Mouse (Mus musculus) stomach, embryonic 14.5 days (tissue): Measurements from ENCODE around the gene Plcb1. TPM values are rescaled to one million over a fixed set of nuclear protein-coding genes. Genes with fewer than 3 reads are reported as not detected.

ENCODE experiments used
- ATAC-seq: fragments of 200-750 bp; cut with Nextera tagmentation; 2 replicates; pipeline ENCODE4 v1.8.0; 2017; ENCODE audit warnings: low read depth, moderate TSS enrichment; ENCODE audit not compliant: insufficient number of reproducible peaks, insufficient read depth, low FRiP score
- H3K27ac ChIP-seq: fragments of 300-500 bp; sonication (generic); 2 replicates; pipeline ENCODE4 v1.5.1; 2014; ENCODE audit warnings: mild to moderate bottlenecking, low read length, moderate library complexity, mixed read lengths
- H3K27me3 ChIP-seq: fragments of 300-500 bp; sonication (generic); 2 replicates; pipeline ENCODE4 v1.6.1; 2014; ENCODE audit warnings: low read length, control low read depth, mixed read lengths; ENCODE audit not compliant: control insufficient read depth, insufficient read depth
- H3K36me3 ChIP-seq: fragments of 300-500 bp; sonication (generic); 2 replicates; pipeline ENCODE4 v1.6.1; 2014; ENCODE audit warnings: mild to moderate bottlenecking, control low read depth, low read length, moderate library complexity, mixed read lengths; ENCODE audit not compliant: control insufficient read depth, insufficient read depth
- H3K4me1 ChIP-seq: fragments of 300-500 bp; sonication (generic); 2 replicates; pipeline ENCODE4 v1.6.1; 2014; ENCODE audit warnings: low read length, control low read depth, mixed read lengths; ENCODE audit not compliant: control insufficient read depth, insufficient read depth
- H3K4me2 ChIP-seq: fragments of 300-500 bp; sonication (generic); replicated peaks from 2 replicates; pipeline ENCODE4 v1.6.1; 2014; ENCODE audit warnings: low read depth, low read length, control low read depth
- H3K4me3 ChIP-seq: fragments of 300-500 bp; sonication (generic); 2 replicates; pipeline ENCODE4 v1.5.1; 2014; ENCODE audit warnings: low read depth, low read length, control low read depth
- H3K9ac ChIP-seq: fragments of 300-500 bp; sonication (generic); replicated peaks from 2 replicates; pipeline ENCODE4 v1.6.1; 2014; ENCODE audit warnings: low read depth, mild to moderate bottlenecking, control low read depth, low read length, moderate library complexity, mixed read lengths
- H3K9me3 ChIP-seq: fragments of 300-500 bp; sonication (generic); 2 replicates; pipeline ENCODE4 v1.6.1; 2016; ENCODE audit warnings: low read depth, low read length, control low read depth; ENCODE audit not compliant: control insufficient read depth
- WGBS: fragments of 180-500 bp; shearing (Covaris S2); extraction: QIAGEN DNeasy Blood & Tissue Kit; methylation state at CpG from one replicate; pipeline ENCODE4 v1.1.7; 2014; 5-methylcytosine and 5-hydroxymethylcytosine counted together
- polyA plus RNA-seq: library from polyadenylated mRNA; unstranded; fragments of >200 nt; fragmentation: Nextera tagmentation; extraction: Ambion mirVana; gene quantifications from 2 replicates; pipeline ENCODE4 v1.2.1, GENCODE M21; 2014

Plcb1 gene
- polyA plus RNA-seq, 1 experiment from 2014 or later, result 25.3 TPM

DNA sequence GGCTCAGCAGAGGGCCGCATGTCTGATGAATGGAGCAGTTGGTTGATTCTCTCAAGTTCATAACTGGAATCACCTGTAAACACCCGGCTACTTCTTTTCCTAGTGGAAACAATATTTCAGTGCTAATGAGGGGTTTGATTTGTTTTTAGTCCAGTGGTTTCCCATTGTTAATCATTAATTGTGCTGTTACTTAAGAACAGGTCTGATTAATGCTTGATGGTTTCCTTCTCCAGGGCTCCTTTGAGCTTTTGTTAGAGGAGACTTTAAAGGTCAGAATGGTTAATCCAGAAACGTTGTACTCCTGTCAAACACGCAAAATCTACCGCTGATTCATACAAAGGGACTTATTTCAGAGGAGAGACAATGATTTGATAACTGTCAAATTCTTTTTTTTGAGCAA, 141.2 kb downstream of the Plcb1 start:
- 49% methylated on average over 5 of the region's 5 CpGs for WGBS
- no peak for ATAC-seq

DNA sequence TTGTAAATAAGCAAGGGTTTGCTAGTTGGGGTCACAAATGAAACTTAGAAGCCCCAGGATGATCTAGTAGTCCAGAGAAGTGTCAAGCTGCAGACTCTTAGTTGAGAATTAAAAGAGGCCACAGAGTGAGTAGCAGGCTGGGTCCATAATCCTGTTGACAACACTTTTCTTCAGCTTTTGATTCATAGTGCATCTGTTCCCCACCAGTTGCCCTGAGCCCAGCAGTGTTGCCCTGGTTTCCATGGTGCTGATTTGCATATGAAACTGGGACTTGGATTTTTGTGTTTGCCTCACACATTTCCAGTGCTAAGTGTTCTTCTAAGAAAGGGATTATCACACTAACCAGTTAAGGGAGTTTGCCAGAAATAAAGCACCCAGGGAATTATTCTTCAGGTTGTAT, 143.6 kb downstream of the Plcb1 start:
- H3K27me3 ChIP-seq, result no peaks in the 10 kb centered on the region
- no peaks in the 10 kb centered on the region for H3K4me1 ChIP-seq
- no peak for ATAC-seq
- H3K36me3 ChIP-seq, result no peaks in the 10 kb centered on the region
- H3K27ac ChIP-seq, result no peak overlapping the region
- no peaks in the 10 kb centered on the region for H3K9me3 ChIP-seq
- H3K4me2 ChIP-seq, result no peak overlapping the region
- H3K4me3 ChIP-seq, result no peak overlapping the region
- no peak overlapping the region for H3K9ac ChIP-seq

More for the DNA sequence above, 141.2 kb downstream of the Plcb1 start:
- Histone ChIP-seq H3K4me2 (no peak overlapping the region), H3K4me3 (no peak overlapping the region), H3K9me3 (no peaks in the 10 kb centered on the region), H3K4me1 (no peaks in the 10 kb centered on the region), H3K27ac (no peak overlapping the region), H3K27me3 (no peaks in the 10 kb centered on the region), H3K36me3 (no peaks in the 10 kb centered on the region), H3K9ac (no peak overlapping the region)

DNA sequence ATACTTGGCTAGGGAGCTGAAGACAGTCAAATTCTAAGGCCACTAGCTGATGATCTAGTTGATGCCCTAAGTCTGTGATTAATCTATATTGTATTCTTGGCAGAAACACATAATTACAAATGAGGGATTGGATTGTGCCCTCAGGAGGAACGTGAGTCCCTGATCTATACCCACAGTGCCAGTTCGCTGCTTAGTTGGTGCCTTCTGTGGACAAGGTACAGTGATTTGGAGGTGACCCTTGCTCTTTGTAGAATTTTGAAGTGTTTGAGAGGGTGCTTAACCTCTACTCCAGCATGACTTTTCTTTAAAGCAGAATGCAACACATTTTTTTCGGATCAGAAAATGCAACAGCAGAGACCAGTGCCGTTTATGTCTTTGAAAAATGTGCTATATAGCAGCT, 145.1 kb downstream of the Plcb1 start:
- no peak overlapping the region for H3K27ac ChIP-seq
- no peak overlapping the region for H3K9ac ChIP-seq
- H3K4me1 ChIP-seq, result no peaks in the 10 kb centered on the region
- no peak for ATAC-seq
- H3K36me3 ChIP-seq, result no peaks in the 10 kb centered on the region
- H3K4me3 ChIP-seq, result no peak overlapping the region
- H3K4me2 ChIP-seq, result no peak overlapping the region
- H3K9me3 ChIP-seq, result no peaks in the 10 kb centered on the region
- 62% methylated on average over 4 of the region's 4 CpGs for WGBS
- H3K27me3 ChIP-seq, result no peaks in the 10 kb centered on the region

DNA sequence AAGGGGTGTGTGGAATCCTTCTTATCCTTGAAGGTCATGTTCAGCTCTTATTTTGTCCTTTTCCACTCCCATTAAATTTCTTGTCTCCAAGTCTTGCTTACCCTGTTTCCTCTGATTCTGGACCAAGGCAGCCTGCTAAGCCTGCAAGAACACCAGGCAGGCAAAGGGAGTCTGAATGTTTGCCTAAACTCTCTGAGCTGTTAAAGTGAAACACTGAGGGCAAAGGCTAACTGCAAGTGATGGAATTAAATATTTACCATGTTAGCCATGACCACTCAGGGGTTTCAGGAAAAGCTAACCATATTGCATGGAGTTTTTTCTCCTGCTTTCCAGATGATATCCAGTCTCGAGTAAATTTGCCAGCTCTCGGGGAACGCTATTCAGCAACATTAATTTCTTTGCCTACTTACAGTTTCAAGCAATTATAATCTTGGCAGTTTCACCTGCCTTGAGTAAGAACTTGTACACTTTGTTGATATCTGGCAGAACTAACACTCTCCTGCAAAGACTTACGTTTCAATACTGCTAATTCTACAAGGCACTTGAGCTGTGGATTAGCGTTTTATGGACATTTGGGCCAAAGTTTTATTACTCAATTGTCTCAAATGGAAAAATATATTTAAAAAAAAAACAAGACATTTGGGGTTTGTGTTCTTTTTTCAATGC, 146.0 kb downstream of the Plcb1 start:
- no peak overlapping the region for H3K4me2 ChIP-seq
- H3K4me3 ChIP-seq, result no peak overlapping the region
- no peaks in the 10 kb centered on the region for H3K9me3 ChIP-seq
- H3K27me3 ChIP-seq, result no peaks in the 10 kb centered on the region
- H3K9ac ChIP-seq, result no peak overlapping the region
- H3K27ac ChIP-seq, result no peak overlapping the region
- peak; percentile 69 for ATAC-seq
- H3K4me1 ChIP-seq, result no peaks in the 10 kb centered on the region
- no peaks in the 10 kb centered on the region for H3K36me3 ChIP-seq
- 48% methylated on average over 5 of the region's 5 CpGs for WGBS

DNA sequence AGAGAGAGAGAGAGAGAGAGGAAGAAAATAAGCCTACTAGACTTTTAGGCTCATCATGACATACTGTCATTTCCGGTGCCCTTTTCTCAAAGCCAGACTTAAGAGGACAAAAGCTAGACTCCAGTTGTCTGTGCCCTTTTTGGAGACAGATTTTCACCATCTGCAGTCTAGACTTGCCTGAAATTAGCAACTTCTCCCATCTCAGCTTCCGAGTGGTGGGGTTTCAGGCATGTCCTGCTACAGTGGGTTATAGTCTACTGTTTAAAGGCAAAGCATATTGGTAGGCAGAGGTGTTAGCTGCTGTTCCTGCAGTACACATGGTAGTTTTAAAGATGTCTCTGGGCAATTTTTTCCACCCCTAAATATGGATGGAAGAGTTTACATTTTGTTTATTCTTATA, 149.6 kb downstream of the Plcb1 start:
- Histone ChIP-seq H3K4me3 (no peak overlapping the region), H3K4me1 (no peaks in the 10 kb centered on the region), H3K27me3 (no peaks in the 10 kb centered on the region), H3K27ac (no peak overlapping the region), H3K9ac (no peak overlapping the region), H3K36me3 (no peaks in the 10 kb centered on the region), H3K4me2 (no peak overlapping the region), H3K9me3 (no peaks in the 10 kb centered on the region)
- no peak for ATAC-seq
- WGBS, result 82% methylated on average over 2 of the region's 2 CpGs

DNA sequence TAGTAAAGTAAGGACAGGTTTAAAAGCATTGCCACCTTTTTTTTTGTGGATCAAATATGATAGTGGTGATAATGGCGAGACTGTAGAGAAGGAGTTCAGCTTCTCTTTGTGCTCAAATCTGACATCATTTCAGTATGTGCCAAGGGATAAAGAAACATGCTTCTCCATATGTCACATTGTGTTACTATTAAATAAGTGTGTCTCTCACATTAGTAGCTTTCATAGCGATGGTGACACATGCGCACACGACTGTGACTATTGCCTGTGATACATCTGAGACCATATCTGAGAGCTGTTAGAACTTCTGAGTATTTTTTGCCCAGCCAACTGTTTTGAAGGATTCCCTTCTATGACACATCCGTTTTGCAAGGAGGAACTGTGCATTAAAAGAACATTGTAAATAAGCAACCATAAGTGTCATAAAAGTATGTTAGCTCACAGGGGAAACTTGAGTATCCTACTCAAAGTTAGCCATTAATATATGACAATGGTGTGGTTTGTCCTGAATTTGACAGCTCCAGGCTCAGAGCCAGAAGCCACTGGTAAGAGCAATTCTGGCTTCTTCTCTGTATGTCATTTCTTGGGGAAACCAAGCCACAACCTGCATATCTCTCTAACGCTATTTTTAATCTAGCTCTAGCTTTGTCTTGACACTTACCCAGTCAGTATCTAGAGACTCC, 150.2 kb downstream of the Plcb1 start:
- ATAC-seq, result no peak
- no peaks in the 10 kb centered on the region for H3K4me1 ChIP-seq
- no peak overlapping the region for H3K4me3 ChIP-seq
- no peaks in the 10 kb centered on the region for H3K27me3 ChIP-seq
- H3K27ac ChIP-seq, result no peak overlapping the region
- no peak overlapping the region for H3K9ac ChIP-seq
- H3K4me2 ChIP-seq, result no peak overlapping the region
- WGBS, result 85% methylated on average over 6 of the region's 6 CpGs
- no peaks in the 10 kb centered on the region for H3K36me3 ChIP-seq
- H3K9me3 ChIP-seq, result no peaks in the 10 kb centered on the region

DNA sequence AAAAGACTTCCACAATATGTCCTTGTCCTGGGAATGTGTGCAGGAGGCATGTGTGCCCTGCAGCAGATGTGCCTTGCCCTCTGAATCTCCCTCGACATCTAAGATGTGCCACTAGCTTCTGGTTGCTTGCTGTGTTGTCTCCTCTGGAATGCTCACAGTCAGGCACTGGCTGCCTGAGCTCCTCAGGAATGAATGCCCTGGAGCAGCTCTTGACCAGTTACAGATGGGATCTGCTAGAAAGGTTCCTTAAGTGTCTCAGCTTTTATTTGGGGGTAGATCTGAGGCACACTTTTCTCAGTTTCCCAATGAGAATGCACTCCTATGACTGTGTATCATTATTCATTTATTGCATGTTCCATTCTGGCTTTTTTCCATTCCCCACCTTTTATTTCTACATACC, 151.8 kb downstream of the Plcb1 start:
- no peak overlapping the region for H3K27ac ChIP-seq
- H3K4me2 ChIP-seq, result no peak overlapping the region
- no peaks in the 10 kb centered on the region for H3K4me1 ChIP-seq
- H3K27me3 ChIP-seq, result no peaks in the 10 kb centered on the region
- H3K9me3 ChIP-seq, result no peaks in the 10 kb centered on the region
- WGBS, result 30% methylated on average over 1 of the region's 1 CpGs
- H3K36me3 ChIP-seq, result no peaks in the 10 kb centered on the region
- no peak for ATAC-seq
- no peak overlapping the region for H3K4me3 ChIP-seq
- H3K9ac ChIP-seq, result no peak overlapping the region

DNA sequence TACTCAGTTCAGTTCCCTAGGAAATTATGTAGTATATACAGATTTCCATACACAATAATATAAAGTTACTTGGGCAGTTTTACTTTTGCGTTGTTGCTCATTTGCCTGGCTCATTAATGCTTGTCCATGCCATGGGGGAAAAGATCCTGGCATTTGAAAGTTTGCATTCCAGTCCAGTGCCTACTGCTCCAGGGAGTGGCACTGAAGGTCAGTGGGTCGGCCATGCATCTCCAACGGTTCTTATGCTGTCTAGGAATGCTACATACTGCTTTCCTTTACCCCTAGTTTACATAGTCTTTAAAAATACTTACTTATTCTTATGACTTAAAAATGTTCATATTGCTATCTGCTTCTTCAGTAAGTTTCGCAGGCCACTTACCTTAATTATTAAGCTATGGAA, 156.2 kb downstream of the Plcb1 start:
- H3K4me1 ChIP-seq, result no peaks in the 10 kb centered on the region
- no peak overlapping the region for H3K4me3 ChIP-seq
- H3K27ac ChIP-seq, result no peak overlapping the region
- H3K4me2 ChIP-seq, result no peak overlapping the region
- H3K9ac ChIP-seq, result no peak overlapping the region
- 68% methylated on average over 4 of the region's 4 CpGs for WGBS
- ATAC-seq, result no peak
- H3K36me3 ChIP-seq, result no peaks in the 10 kb centered on the region
- H3K27me3 ChIP-seq, result no peaks in the 10 kb centered on the region
- no peaks in the 10 kb centered on the region for H3K9me3 ChIP-seq

DNA sequence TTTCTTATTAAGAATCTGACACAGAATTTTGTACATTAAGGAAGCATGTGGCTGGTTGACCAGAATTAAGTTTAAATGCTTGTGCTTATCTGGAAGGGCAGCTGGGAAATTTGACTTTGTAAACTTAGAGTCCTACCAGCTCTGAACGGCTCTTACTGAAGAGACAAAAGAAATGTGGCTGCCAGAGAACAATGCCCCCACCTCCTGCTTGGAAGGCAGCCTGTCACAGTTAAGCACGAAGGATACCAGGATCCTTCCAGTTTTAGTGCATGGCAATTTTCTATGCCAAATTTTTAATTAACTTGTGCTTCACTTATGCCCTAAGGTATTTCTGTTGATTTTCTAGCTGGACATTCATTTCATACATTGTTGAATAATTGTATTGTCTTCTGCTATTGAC, 157.1 kb downstream of the Plcb1 start:
- WGBS, result 27% methylated on average over 2 of the region's 2 CpGs
- Histone ChIP-seq H3K4me2 (no peak overlapping the region), H3K27ac (no peak overlapping the region), H3K36me3 (no peaks in the 10 kb centered on the region), H3K27me3 (no peaks in the 10 kb centered on the region), H3K9ac (no peak overlapping the region), H3K4me1 (no peaks in the 10 kb centered on the region), H3K9me3 (no peaks in the 10 kb centered on the region), H3K4me3 (no peak overlapping the region)
- no peak for ATAC-seq
